Mouse (Mus musculus): ENCODE data around the gene Trim30c. TPM values are rescaled to one million over a fixed set of nuclear protein-coding genes. Genes with fewer than 3 reads are reported as not detected.

The Trim30c gene
- polyA plus RNA-seq, 1 experiment from 2014 or later = not detected

Other genes starting within 250 kb of the Trim30c start
- not detected in 2 replicates for gene Olfm5, start 236.0 kb downstream of the Trim30c start, polyA plus RNA-seq (2016; fragmentation: Nextera tagmentation; extraction: Ambion mirVana)
- 0.41 and 0.51 TPM in 2 replicates for gene Olfr648, start 217.4 kb downstream of the Trim30c start, polyA plus RNA-seq (2016; fragmentation: Nextera tagmentation; extraction: Ambion mirVana)
- gene Olfr649, start 204.9 kb downstream of the Trim30c start, polyA plus RNA-seq (2016; fragmentation: Nextera tagmentation; extraction: Ambion mirVana) = not detected in 2 replicates
- 0.62 and 1.1 TPM in 2 replicates for gene Trim6, start 182.0 kb downstream of the Trim30c start, polyA plus RNA-seq (2016; fragmentation: Nextera tagmentation; extraction: Ambion mirVana)
- 0.53 and 1.1 TPM in 2 replicates for gene Trim34a, start 156.4 kb downstream of the Trim30c start, polyA plus RNA-seq (2016; fragmentation: Nextera tagmentation; extraction: Ambion mirVana)
- 0.05 TPM in 1 of 2 replicates, not detected in the other for gene Trim5, start 112.7 kb downstream of the Trim30c start, polyA plus RNA-seq (2016; fragmentation: Nextera tagmentation; extraction: Ambion mirVana)
- 1.4 and 1.9 TPM in 2 replicates for gene Trim12a, start 85.4 kb downstream of the Trim30c start, polyA plus RNA-seq (2016; fragmentation: Nextera tagmentation; extraction: Ambion mirVana)
- gene Trim34b, start 71.4 kb downstream of the Trim30c start, polyA plus RNA-seq (2016; fragmentation: Nextera tagmentation; extraction: Ambion mirVana) = not detected in 2 replicates
- gene Trim12c, start 47.5 kb downstream of the Trim30c start, polyA plus RNA-seq (2016; fragmentation: Nextera tagmentation; extraction: Ambion mirVana) = 0.55 and 0.83 TPM in 2 replicates
- gene Trim30b, start 31.0 kb downstream of the Trim30c start, polyA plus RNA-seq (2016; fragmentation: Nextera tagmentation; extraction: Ambion mirVana) = not detected in 2 replicates
- gene Trim30a, start 64.4 kb upstream of the Trim30c start, polyA plus RNA-seq (2016; fragmentation: Nextera tagmentation; extraction: Ambion mirVana) = 0.40 and 0.52 TPM in 2 replicates
- 0.05 and 0.29 TPM in 2 replicates for gene Trim30d, start 107.0 kb upstream of the Trim30c start, polyA plus RNA-seq (2016; fragmentation: Nextera tagmentation; extraction: Ambion mirVana)
- gene Olfr651, start 149.3 kb upstream of the Trim30c start, polyA plus RNA-seq (2016; fragmentation: Nextera tagmentation; extraction: Ambion mirVana) = not detected in 2 replicates
- not detected in 2 replicates for gene Olfr652, start 160.1 kb upstream of the Trim30c start, polyA plus RNA-seq (2016; fragmentation: Nextera tagmentation; extraction: Ambion mirVana)
- gene Olfr653, start 176.5 kb upstream of the Trim30c start, polyA plus RNA-seq (2016; fragmentation: Nextera tagmentation; extraction: Ambion mirVana) = not detected in 2 replicates
- gene Olfr654, start 186.2 kb upstream of the Trim30c start, polyA plus RNA-seq (2016; fragmentation: Nextera tagmentation; extraction: Ambion mirVana) = not detected in 2 replicates
- gene Olfr655, start 200.9 kb upstream of the Trim30c start, polyA plus RNA-seq (2016; fragmentation: Nextera tagmentation; extraction: Ambion mirVana) = not detected in 2 replicates
- not detected in 2 replicates for gene Olfr656, start 213.1 kb upstream of the Trim30c start, polyA plus RNA-seq (2016; fragmentation: Nextera tagmentation; extraction: Ambion mirVana)
- gene Olfr657, start 224.0 kb upstream of the Trim30c start, polyA plus RNA-seq (2016; fragmentation: Nextera tagmentation; extraction: Ambion mirVana) = not detected in 2 replicates
- gene Olfr658, start 246.5 kb upstream of the Trim30c start, polyA plus RNA-seq (2016; fragmentation: Nextera tagmentation; extraction: Ambion mirVana) = 0.06 TPM in 1 of 2 replicates, not detected in the other